Comparison of ENCODE assay signal across 8 mouse cellular contexts in genomic region chr3:135438913-135439531, GRCm38 (mm10). TPM values are rescaled to one million over a fixed set of nuclear protein-coding genes. Genes with fewer than 3 reads are reported as not detected.
DNase-seq lines count a peak whose midpoint lies in the region; ATAC-seq lines count a peak whose summit lies in the region.

No protein-coding gene starts in this region.

- intact Hi-C loops in left cerebral cortex, postnatal 25 days (cut with DNase I), result loop anchor here (1.0 to 5.0 kb wide), 2 partner anchors 16 to 253 kb away; partner anchors contain the start of genes Cisd2 and Nfkb1

- peak; percentile 80 for DNase-seq in adrenal gland, adult 18-20 months (ENCODE audit: low spot score in 2 of 2)
- peak; percentile 70 for DNase-seq in embryo, embryonic 10 days (ENCODE audit: low spot score)
- peak; percentile 81 for DNase-seq in gastrocnemius, postnatal 10 days
- peak; percentile 66 to 76 for DNase-seq in left cerebral cortex, postnatal 25 days (ENCODE audit: low spot score in 2 of 2)
- DNase-seq in mesoderm, embryonic 11.5 days (ENCODE audit: low read depth, low spot score), result peak; percentile 78
- DNase-seq in right cerebral cortex, postnatal 25 days, result peak; percentile 77
- DNase-seq in urinary bladder, postnatal 36 days (ENCODE audit: low spot score in 2 of 2), result peak; percentile 77 to 85

- peak; percentile 37 for ATAC-seq in inflammation-experienced regulatory T-cells, adult 6 months

RNA-seq across cellular contexts. Expression of gene Ube2d3, which starts 1.1 kb away (rescaled TPM):
- 100 to 1,000 TPM; 391 to 441 TPM for total RNA-seq in adrenal gland, adult 18-20 months (2021)
- 100 to 1,000 TPM; 340 to 341 TPM for total RNA-seq in gastrocnemius, postnatal 10 days (2021)
- polyA plus RNA-seq in inflammation-experienced regulatory T-cells, adult 6 months (2017; shearing (Covaris generic)), result 100 to 1,000 TPM; 322 to 504 (median 355) TPM
- 100 to 1,000 TPM; 231 to 239 TPM for total RNA-seq in left cerebral cortex, postnatal 25 days (2021)

RNA-seq across cellular contexts. Expression of gene Cisd2, which starts 15.3 kb away (rescaled TPM):
- 10 to 100 TPM; 25.7 to 37.3 TPM for total RNA-seq in adrenal gland, adult 18-20 months (2021)
- 10 to 100 TPM; 21.3 to 21.8 TPM for total RNA-seq in gastrocnemius, postnatal 10 days (2021)
- polyA plus RNA-seq in inflammation-experienced regulatory T-cells, adult 6 months (2017; shearing (Covaris generic)), result 10 to 100 TPM; 56.9 to 78.1 (median 68.0) TPM
- 10 to 100 TPM; 40.3 to 41.4 TPM for total RNA-seq in left cerebral cortex, postnatal 25 days (2021)

RNA-seq across cellular contexts. Expression of gene Manba, which starts 46.4 kb away (rescaled TPM):
- 10 to 100 TPM; 10.9 to 11.7 TPM for total RNA-seq in adrenal gland, adult 18-20 months (2021)
- 10 to 100 TPM in 1 of 2 experiments, 1 to 10 TPM in 1; 6.8 to 12.8 TPM for total RNA-seq in gastrocnemius, postnatal 10 days (2021)
- 10 to 100 TPM; 18.0 to 26.9 (median 26.4) TPM for polyA plus RNA-seq in inflammation-experienced regulatory T-cells, adult 6 months (2017; shearing (Covaris generic))
- 1 to 10 TPM; 7.2 to 7.9 TPM for total RNA-seq in left cerebral cortex, postnatal 25 days (2021)

Comparison
In these comparisons a context has a peak if more than half of its experiments do, and no peak if none do; other contexts are left out.
1. Peak in every context shown above with its lines: DNase-seq and ATAC-seq.